Mouse (Mus musculus) E14TG2a.4 (cell line): ENCODE measurements around the gene Fbn1.

Experiments used
- H3K27me3 ChIP-seq: 2 replicates; pipeline ENCODE4 v1.6.1; 2014; ENCODE audit warnings: low read length, control low read depth; ENCODE audit not compliant: insufficient read depth
- H3K36me3 ChIP-seq: 2 replicates; pipeline ENCODE4 v1.6.1; 2014; ENCODE audit warnings: low read length, control low read depth; ENCODE audit not compliant: insufficient read depth
- H3K4me1 ChIP-seq: replicated peaks from 2 replicates; pipeline ENCODE4 v1.6.1; 2014; ENCODE audit warnings: low read depth, low read length, control low read depth
- H3K4me3 ChIP-seq: replicated peaks from 2 replicates; pipeline ENCODE4 v1.5.1; 2014; ENCODE audit warnings: mild to moderate bottlenecking, low read length
- H3K9me3 ChIP-seq: 2 replicates; pipeline ENCODE4 v1.6.1; 2014; ENCODE audit warnings: low read length, control low read depth
- CTCF ChIP-seq: conservative IDR thresholded peaks from 2 replicates; pipeline ENCODE4 v1.5.1; 2014; ENCODE audit warnings: low read length
- NANOG ChIP-seq: IDR thresholded peaks from 2 replicates; pipeline ENCODE4 v1.6.1; 2014; ENCODE audit warnings: borderline replicate concordance, low read length, mixed read lengths
- POU5F1 ChIP-seq: IDR thresholded peaks from 2 replicates; pipeline ENCODE4 v1.6.1; 2014; ENCODE audit warnings: low read length, borderline replicate concordance

The Fbn1 gene

GRCm38 (mm10) chr2:125505746-125506315 lies 2.0 kb downstream of the Fbn1 start:
- H3K4me3 ChIP-seq = peak overlapping the region; percentile 81
- H3K27me3 ChIP-seq = peaks cover 69% of the 10 kb centered on the region
- H3K9me3 ChIP-seq = no peaks in the 10 kb centered on the region
- TF ChIP-seq POU5F1 = no peak
- TF ChIP-seq NANOG = no peak
- no peak for TF ChIP-seq CTCF
- peaks cover 14% of the 10 kb centered on the region for H3K4me1 ChIP-seq
- no peaks in the 10 kb centered on the region for H3K36me3 ChIP-seq

GRCm38 (mm10) chr2:125505006-125505745 lies 2.6 kb downstream of the Fbn1 start, which contains the start of gene Gm9913:
Gm9913 (plus strand) TSS chr2:125505089.
- Histone ChIP-seq H3K9me3 (no peaks in the 10 kb centered on the region), H3K27me3 (peaks cover 67% of the 10 kb centered on the region), H3K36me3 (no peaks in the 10 kb centered on the region), H3K4me3 (peak within 1 kb of the TSS; percentile 81), H3K4me1 (peaks cover 14% of the 10 kb centered on the region)
- TF ChIP-seq NANOG (no peak), CTCF (no peak), POU5F1 (no peak)

- no peak for TF ChIP-seq CTCF
- TF ChIP-seq NANOG = no peak
- no peak for TF ChIP-seq POU5F1
- Histone ChIP-seq H3K36me3 (no peaks in the 10 kb centered on the region), H3K9me3 (no peaks in the 10 kb centered on the region), H3K4me3 (no peak overlapping the region), H3K27me3 (peaks cover 31% of the 10 kb centered on the region), H3K4me1 (peaks cover 8% of the 10 kb centered on the region)
These were observed 6.3 kb downstream of the Fbn1 start for GRCm38 (mm10) chr2:125501526-125501925.

GRCm38 (mm10) chr2:125498216-125498615 lies 9.6 kb downstream of the Fbn1 start:
- TF ChIP-seq NANOG = no peak
- no peak for TF ChIP-seq POU5F1
- TF ChIP-seq CTCF = no peak
- Histone ChIP-seq H3K36me3 (no peaks in the 10 kb centered on the region), H3K27me3 (peaks cover 7% of the 10 kb centered on the region), H3K4me3 (no peak overlapping the region), H3K9me3 (no peaks in the 10 kb centered on the region), H3K4me1 (no peaks in the 10 kb centered on the region)

- Histone ChIP-seq H3K4me1 (no peaks in the 10 kb centered on the region), H3K36me3 (no peaks in the 10 kb centered on the region), H3K27me3 (no peaks in the 10 kb centered on the region), H3K4me3 (no peak overlapping the region), H3K9me3 (no peaks in the 10 kb centered on the region)
- TF ChIP-seq NANOG (no peak), CTCF (no peak), POU5F1 (no peak)
These were observed 11.1 kb downstream of the Fbn1 start for GRCm38 (mm10) chr2:125496696-125497095.

GRCm38 (mm10) chr2:125494831-125495812 lies 12.7 kb downstream of the Fbn1 start:
- Histone ChIP-seq H3K4me1 (no peaks in the 10 kb centered on the region), H3K27me3 (no peaks in the 10 kb centered on the region), H3K9me3 (no peaks in the 10 kb centered on the region), H3K36me3 (no peaks in the 10 kb centered on the region), H3K4me3 (no peak overlapping the region)
- no peak for TF ChIP-seq POU5F1

- Histone ChIP-seq H3K9me3 (no peaks in the 10 kb centered on the region), H3K4me1 (no peaks in the 10 kb centered on the region), H3K36me3 (no peaks in the 10 kb centered on the region), H3K27me3 (no peaks in the 10 kb centered on the region), H3K4me3 (no peak overlapping the region)
- TF ChIP-seq POU5F1 (no peak), CTCF (no peak), NANOG (no peak)
These were observed 13.5 kb downstream of the Fbn1 start for GRCm38 (mm10) chr2:125494291-125494690.

GRCm38 (mm10) chr2:125492050-125492900 lies 15.5 kb downstream of the Fbn1 start:
- peaks cover 7% of the 10 kb centered on the region; the same call in 1 of the 2 replicates for H3K4me1 ChIP-seq
- no peaks in the 10 kb centered on the region for H3K27me3 ChIP-seq
- no peaks in the 10 kb centered on the region for H3K36me3 ChIP-seq
- no peak for TF ChIP-seq POU5F1
- TF ChIP-seq NANOG = no peak
- no peak for TF ChIP-seq CTCF
- no peaks in the 10 kb centered on the region for H3K9me3 ChIP-seq
- H3K4me3 ChIP-seq = no peak overlapping the region
